Mouse (Mus musculus): ENCODE results near the gene Irx6. TPM values are rescaled to one million over a fixed set of nuclear protein-coding genes. Genes with fewer than 3 reads are reported as not detected.

Gene Irx6
- total RNA-seq, 2 experiments from 2014 or later, result not detected

DNA sequence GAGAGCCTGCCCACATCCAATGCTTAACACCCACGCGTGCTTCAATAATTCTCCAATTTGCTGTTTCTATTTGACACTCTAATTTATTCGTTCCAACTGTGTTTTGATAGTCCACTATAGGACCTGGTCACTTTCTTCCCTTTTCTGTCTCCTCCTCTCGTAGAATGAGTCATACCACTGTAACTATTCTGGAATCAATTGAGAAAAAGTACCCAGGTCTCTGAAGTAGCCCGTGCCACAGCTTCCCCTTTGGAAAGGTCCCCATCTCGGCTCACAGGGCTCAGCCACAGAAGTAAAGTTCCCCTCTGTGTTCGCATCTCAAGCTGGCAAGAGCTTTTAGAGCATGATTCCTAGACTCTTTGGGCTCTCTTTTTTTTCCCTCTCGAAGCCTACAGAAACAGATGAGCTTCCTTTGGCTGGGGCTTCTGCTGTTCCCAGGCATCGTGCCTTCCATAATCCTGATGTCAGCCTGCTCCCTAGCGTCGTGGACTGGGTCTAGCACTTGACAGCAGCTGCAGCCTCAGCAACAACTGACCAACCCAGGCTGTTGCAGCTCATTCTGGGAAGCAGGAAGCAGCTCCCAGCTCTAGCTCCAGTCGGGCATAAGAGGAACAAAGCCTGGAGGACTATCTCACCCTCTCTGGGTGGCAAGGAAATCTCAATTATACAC is 47.3 kb downstream of the Irx6 start:
- no peak for ATAC-seq (replicated peaks; ENCODE audit: poor library complexity)

DNA sequence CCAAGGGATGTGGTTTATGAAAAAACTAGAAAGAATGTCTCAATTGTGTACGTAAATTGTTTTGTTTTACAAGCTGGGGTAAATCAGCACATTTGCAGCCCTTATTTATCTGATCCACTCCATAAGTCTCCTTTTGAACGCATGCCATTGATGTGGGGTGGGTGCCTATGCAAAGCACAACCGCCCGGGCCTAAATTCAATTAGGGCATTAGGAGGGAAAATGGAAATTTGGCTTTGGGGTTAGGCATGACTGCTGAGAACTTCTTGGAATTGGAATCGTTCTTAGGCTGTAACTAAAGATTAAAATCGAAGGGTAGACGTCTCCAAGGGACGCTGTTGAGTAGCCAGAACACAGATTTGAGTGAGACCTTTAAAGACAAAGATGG is 47.8 kb downstream of the Irx6 start:
- ATAC-seq (replicated peaks; ENCODE audit: poor library complexity), result no peak

DNA sequence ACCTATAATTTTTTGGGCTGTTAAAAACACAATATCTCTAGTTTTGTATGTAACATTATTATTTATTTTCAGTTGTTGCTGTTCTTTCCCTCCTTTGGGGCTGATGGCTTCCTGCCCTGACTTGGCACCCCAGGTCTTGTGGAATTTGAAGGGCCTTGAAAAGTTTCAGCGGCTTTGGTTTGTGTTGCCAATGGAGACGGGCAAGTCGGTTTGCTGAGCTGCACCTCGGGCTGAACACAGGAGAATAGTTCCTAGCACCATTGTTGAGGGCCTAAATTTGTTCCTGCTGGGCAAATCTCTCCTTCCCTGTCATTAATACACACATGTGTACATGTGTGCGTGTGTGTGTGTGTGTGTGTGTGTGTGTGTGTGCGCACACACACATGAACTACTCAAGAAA is 49.2 kb downstream of the Irx6 start:
- ATAC-seq (replicated peaks; ENCODE audit: poor library complexity), result no peak

DNA sequence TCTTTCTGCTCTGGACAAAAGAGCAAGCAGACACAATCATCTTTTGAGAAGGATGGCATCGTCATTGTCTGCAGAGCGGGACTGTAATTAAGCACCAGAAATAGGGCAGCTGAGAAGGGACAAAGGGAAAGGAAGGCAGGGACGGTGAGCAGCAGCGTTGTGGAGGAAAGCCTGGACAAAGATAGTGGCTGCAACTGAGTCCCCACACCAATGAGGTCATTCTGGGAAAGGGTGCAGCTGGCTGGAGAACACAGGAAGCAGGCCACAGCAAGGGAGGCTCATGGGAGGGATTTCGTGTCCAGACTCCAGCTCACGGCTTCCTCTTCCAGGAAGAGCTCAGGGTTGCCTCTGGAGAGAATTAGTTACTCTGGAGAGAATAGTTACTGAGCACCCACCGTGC is 49.9 kb downstream of the Irx6 start:
- ATAC-seq (replicated peaks; ENCODE audit: poor library complexity), result no peak

DNA sequence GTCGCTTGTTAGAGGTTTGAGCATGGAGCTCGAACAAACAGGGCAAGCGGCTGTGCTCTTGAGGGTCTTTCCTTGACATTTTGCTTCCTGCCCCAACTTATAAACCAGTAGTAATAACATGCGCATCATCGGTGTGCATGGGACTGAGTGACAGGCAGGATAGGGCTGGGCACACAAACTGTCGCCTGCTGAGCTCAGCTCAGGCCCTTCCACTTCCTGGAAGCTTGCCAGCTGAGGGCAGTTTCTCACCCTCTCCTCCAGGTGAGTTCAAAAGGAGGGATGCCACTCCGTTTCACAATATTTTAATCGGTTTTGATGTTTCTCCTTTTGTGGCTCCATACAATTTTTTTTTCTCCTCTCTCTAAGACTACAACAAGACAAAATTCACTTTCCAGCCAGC is 50.3 kb downstream of the Irx6 start:
- no peak for ATAC-seq (replicated peaks; ENCODE audit: poor library complexity)

Other genes with a start within 250 kb of the Irx6 start
- 0.59 and 0.79 TPM in 2 replicates for gene Mmp2, start 153.0 kb downstream of the Irx6 start, total RNA-seq (2015)
- gene Mmp2, start 153.0 kb downstream of the Irx6 start, total RNA-seq (2017), result 0.37 and 1.6 TPM in 2 replicates
- 12.9 and 16.5 TPM in 2 replicates for gene Lpcat2, start 181.1 kb downstream of the Irx6 start, total RNA-seq (2015)
- gene Lpcat2, start 181.1 kb downstream of the Irx6 start, total RNA-seq (2017), result 10.0 and 12.0 TPM in 2 replicates
- gene Capns2, start 227.1 kb downstream of the Irx6 start, total RNA-seq (2015), result 0.37 and 0.85 TPM in 2 replicates
- gene Capns2, start 227.1 kb downstream of the Irx6 start, total RNA-seq (2017), result not detected in 2 replicates

All from megakaryocyte progenitor cell, adult 5-6 weeks (primary cell).